Mouse (Mus musculus) E14TG2a.4 (cell line): ENCODE measurements around the gene Prpf38b.

Experiments
- H3K27me3 ChIP-seq: 2 replicates; pipeline ENCODE4 v1.6.1; 2014; ENCODE audit warnings: low read length, control low read depth; ENCODE audit not compliant: insufficient read depth
- H3K36me3 ChIP-seq: 2 replicates; pipeline ENCODE4 v1.6.1; 2014; ENCODE audit warnings: low read length, control low read depth; ENCODE audit not compliant: insufficient read depth
- H3K4me1 ChIP-seq: replicated peaks from 2 replicates; pipeline ENCODE4 v1.6.1; 2014; ENCODE audit warnings: low read depth, low read length, control low read depth
- H3K4me3 ChIP-seq: replicated peaks from 2 replicates; pipeline ENCODE4 v1.5.1; 2014; ENCODE audit warnings: mild to moderate bottlenecking, low read length
- H3K9me3 ChIP-seq: 2 replicates; pipeline ENCODE4 v1.6.1; 2014; ENCODE audit warnings: low read length, control low read depth
- CTCF ChIP-seq: conservative IDR thresholded peaks from 2 replicates; pipeline ENCODE4 v1.5.1; 2014; ENCODE audit warnings: low read length
- NANOG ChIP-seq: IDR thresholded peaks from 2 replicates; pipeline ENCODE4 v1.6.1; 2014; ENCODE audit warnings: borderline replicate concordance, low read length, mixed read lengths
- POU5F1 ChIP-seq: IDR thresholded peaks from 2 replicates; pipeline ENCODE4 v1.6.1; 2014; ENCODE audit warnings: low read length, borderline replicate concordance

Gene Prpf38b

DNA sequence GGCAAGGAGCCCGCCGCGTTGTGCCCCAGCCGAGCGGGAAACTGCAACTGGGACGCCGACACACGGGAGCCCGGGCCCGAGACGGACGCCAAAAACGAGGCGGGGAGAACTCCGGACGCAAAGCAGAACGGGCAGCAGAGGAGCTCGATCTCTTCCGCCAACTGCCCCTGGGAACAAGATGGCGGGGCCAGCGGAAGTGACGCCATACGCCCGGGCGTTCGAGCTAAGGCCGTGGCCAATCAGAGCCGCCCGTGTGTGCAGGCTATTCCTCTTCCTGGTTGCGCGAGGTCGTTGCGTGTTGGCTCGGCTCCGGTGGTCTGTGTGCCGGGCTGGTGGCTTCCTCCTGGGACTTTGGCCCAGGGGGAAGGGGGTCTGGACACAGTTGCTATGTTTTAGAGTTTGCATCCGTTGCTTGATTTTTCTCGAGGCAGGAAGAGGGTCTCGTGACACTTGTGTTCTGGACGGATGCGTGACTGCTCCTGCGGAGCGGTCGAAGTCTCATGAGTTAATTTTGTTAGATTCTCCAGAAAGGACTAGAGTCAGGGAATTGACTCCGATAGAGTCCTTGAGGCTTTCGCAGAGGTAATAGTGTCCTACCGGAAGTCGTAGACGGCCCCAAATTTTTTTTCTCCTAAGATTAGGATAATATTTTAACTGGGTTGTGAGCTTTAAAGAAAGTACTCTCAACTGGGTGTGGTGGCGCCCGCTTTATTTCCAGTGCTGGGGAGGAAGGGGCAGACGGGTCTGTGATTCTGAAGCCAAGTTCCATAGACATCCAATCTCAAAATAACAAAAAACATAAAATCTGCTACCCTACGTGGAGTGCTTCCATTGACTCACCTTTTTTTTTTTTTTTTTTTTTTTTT is at the start of gene Prpf38b:
Gene Prpf38b, minus strand, starts transcription at position 180 of the 866 bp plus-strand sequence.
- TF ChIP-seq CTCF (no peak), POU5F1 (no peak), NANOG (no peak)
- Histone ChIP-seq H3K9me3 (peaks cover 22% of the 10 kb centered on the region; the same call in 1 of the 2 replicates), H3K4me1 (peaks cover 35% of the 10 kb centered on the region), H3K27me3 (no peaks in the 10 kb centered on the region), H3K4me3 (peak within 1 kb of the TSS; percentile 94), H3K36me3 (peaks cover 35% of the 10 kb centered on the region)

- Histone ChIP-seq H3K36me3 (no peaks in the 10 kb centered on the region), H3K4me1 (peaks cover 14% of the 10 kb centered on the region), H3K9me3 (no peaks in the 10 kb centered on the region), H3K4me3 (peak overlapping the region; percentile 54), H3K27me3 (peaks cover 25% of the 10 kb centered on the region)
- no peak for TF ChIP-seq NANOG
- TF ChIP-seq POU5F1: no peak
Measured at GRCm38 (mm10) chr3:108961226-108961625, 49.7 kb upstream of the Prpf38b start.

DNA sequence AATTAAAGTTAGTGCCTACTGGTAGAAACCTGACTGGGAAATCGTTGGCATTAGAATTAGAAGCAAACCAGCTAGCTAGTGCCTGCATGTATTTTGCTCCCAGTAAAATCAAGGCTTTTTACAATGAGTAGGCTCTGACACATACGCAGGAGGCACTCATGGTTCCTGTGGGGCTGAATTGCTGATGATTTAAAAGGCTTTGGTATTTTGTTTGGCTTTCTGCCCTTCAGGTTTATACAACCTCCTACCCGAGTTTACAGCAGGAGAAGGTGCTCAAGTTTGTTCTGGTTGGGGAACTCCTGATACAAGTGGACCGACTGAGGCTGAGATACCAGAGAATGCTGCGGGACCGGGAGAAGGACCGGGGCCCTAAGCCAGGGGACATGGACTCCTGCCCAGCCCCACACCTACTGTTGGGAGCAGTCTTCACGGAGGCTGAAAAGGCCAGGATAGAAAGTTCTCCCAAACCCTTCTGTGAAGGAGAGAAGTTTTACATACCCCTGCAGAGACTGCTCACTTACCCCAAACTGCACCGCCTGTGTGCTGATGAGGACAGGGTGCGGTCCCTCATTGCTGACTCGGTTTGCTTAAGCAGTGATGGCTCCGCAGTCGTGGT is 48.3 kb upstream of the Prpf38b start:
- Histone ChIP-seq H3K9me3 (no peaks in the 10 kb centered on the region), H3K4me3 (no peak overlapping the region), H3K4me1 (peaks cover 14% of the 10 kb centered on the region), H3K36me3 (no peaks in the 10 kb centered on the region), H3K27me3 (peaks cover 25% of the 10 kb centered on the region)
- TF ChIP-seq POU5F1: no peak
- TF ChIP-seq CTCF: no peak
- no peak for TF ChIP-seq NANOG

DNA sequence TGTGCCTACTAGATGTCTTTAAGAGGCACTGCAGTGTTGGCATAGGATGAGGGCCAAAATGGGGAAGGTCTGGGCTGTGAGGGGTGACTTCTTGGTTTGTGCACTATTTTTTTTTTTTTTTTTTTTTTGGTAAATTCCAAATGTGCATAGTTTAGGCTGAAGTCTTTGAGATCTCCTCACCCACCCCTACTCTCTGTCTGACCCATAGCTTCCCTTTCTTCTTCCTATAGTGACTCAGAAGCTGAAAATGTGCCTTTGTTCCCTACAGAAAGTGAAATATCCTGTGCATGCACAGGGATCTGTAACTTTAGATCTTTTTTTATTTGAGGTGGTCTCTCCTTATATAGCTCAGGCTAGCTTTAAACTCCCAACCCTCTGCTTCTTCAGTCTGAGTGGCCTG is 46.4 kb upstream of the Prpf38b start:
- Histone ChIP-seq H3K4me3 (no peak overlapping the region), H3K9me3 (no peaks in the 10 kb centered on the region), H3K36me3 (no peaks in the 10 kb centered on the region), H3K4me1 (peaks cover 14% of the 10 kb centered on the region), H3K27me3 (peaks cover 25% of the 10 kb centered on the region)
- TF ChIP-seq NANOG (no peak), POU5F1 (no peak), CTCF (no peak)

GRCm38 (mm10) chr3:108940996-108941395 is 29.5 kb upstream of the Prpf38b start:
- peaks cover 38% of the 10 kb centered on the region for H3K27me3 ChIP-seq
- no peak for TF ChIP-seq CTCF
- TF ChIP-seq POU5F1: no peak
- TF ChIP-seq NANOG: no peak
- H3K36me3 ChIP-seq: no peaks in the 10 kb centered on the region
- no peak overlapping the region for H3K4me3 ChIP-seq
- peaks cover 21% of the 10 kb centered on the region for H3K9me3 ChIP-seq
- H3K4me1 ChIP-seq: no peaks in the 10 kb centered on the region

DNA sequence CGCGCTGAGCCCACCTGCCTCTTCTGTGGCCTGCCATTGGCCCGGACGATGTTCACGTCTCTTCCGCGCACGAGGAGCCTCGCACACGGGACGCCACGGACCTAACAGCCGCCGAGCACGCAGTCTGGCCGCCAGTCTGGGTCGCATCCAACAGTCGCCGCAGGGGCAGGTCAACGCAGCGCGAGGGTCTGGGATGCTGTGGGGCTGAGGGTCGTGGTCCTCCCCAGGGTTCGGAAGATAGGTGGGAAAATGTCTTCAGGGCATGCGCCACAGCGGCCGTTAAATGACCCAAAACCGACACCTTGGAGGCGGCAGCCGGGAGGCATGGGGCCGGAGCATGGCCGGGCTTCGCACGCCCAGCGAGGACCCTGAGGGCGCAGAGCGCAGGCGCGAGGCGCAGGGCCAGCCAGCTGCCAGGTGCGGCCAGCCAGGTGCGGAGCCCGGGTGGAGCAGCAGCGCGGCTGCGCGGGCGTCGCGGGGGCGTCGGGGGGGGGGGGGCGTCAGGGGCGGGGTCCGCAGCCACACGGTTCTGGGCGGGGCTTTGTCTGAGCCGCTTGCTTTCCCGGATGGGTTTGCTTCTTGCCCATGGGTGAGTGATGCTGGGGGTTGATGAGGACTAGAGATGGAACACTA is 28.6 kb upstream of the Prpf38b start, which contains the start of gene Gm9857:
Gene Gm9857, minus strand, starts transcription at position 445 of the 633 bp plus-strand sequence.
- no peaks in the 10 kb centered on the region for H3K36me3 ChIP-seq
- no peak for TF ChIP-seq CTCF
- TF ChIP-seq NANOG: no peak
- TF ChIP-seq POU5F1: no peak
- H3K9me3 ChIP-seq: peaks cover 25% of the 10 kb centered on the region
- peaks cover 38% of the 10 kb centered on the region for H3K27me3 ChIP-seq
- peak within 1 kb of the TSS; percentile 73 for H3K4me3 ChIP-seq
- no peaks in the 10 kb centered on the region for H3K4me1 ChIP-seq

- no peaks in the 10 kb centered on the region for H3K4me1 ChIP-seq
- H3K36me3 ChIP-seq: no peaks in the 10 kb centered on the region
- peak within 1 kb of the TSS; percentile 73 for H3K4me3 ChIP-seq
- peaks cover 28% of the 10 kb centered on the region for H3K9me3 ChIP-seq
- no peak for TF ChIP-seq CTCF
- TF ChIP-seq POU5F1: no peak
- no peak for TF ChIP-seq NANOG
- H3K27me3 ChIP-seq: peaks cover 38% of the 10 kb centered on the region
Measured at GRCm38 (mm10) chr3:108939573-108939972, 28.0 kb upstream of the Prpf38b start, which contains the start of gene Henmt1. TSS of gene Henmt1 (plus strand) at chr3:108939873.

DNA sequence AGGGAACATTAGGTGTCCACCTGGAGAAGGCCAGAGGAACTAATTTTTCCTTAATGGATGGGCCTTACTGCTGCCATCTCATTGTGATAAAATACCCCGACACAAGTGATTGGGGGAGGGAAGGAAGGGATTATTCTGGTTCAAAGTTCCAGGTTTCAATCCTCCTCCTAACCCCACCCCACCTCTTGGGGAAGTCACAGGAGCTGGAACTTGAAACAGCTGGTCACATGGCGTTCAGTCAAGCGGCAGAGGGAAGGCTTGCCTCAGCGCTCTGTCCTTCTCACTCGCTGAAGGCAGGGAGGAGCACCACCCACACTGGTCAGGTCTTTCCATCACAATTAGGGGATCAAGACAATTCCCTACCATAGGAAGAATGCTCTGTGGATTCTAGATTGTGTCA is 27.2 kb upstream of the Prpf38b start:
- Histone ChIP-seq H3K4me3 (no peak overlapping the region), H3K27me3 (peaks cover 38% of the 10 kb centered on the region), H3K36me3 (no peaks in the 10 kb centered on the region), H3K9me3 (peaks cover 28% of the 10 kb centered on the region), H3K4me1 (no peaks in the 10 kb centered on the region)
- TF ChIP-seq POU5F1: no peak
